Mouse (Mus musculus): ENCODE results near the gene Adam1a.

DNA sequence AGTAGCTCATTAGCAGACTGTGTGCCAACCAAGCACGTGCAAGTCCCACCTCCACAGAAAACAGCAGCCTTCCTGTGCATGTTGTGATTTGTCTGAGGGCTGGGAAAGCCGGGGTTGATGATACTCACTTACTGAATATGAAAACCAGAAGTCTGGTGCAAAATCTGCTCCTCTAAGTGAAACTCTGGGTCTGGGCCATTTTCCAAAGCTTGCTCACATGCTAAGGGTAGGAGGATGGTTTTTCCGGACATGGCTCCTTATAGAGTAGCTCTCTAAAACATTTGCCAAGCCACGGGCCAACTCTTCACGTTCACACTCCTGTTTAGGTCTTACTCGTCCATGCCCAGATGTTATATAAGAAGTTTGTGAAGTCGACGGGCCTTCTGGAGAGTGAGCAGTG lies 52.0 kb downstream of the Adam1a start:
- TF ChIP-seq CTCF (IDR thresholded peaks at IDR 0.05; ENCODE audit: insufficient read depth, low read length) (no peak), POLR2A (IDR thresholded peaks at IDR 0.05; ENCODE audit: borderline replicate concordance, extremely low read depth, low read depth, low read length) (no peak)
